Mouse (Mus musculus): ENCODE measurements around the gene Kcnab1. TPM values are rescaled to one million over a fixed set of nuclear protein-coding genes. Genes with fewer than 3 reads are reported as not detected.

Gene Kcnab1
- polyA plus RNA-seq, 1 experiment, result not detected

- H3K9ac ChIP-seq (ENCODE audit: low read depth, poor library complexity, severe bottlenecking), result no peak overlapping the region
- H3K4me3 ChIP-seq (ENCODE audit: low read depth, low read length), result no peak overlapping the region
- no peaks in the 10 kb centered on the region for H3K4me1 ChIP-seq (ENCODE audit: control insufficient read depth, insufficient read depth, low read length)
- H3K27ac ChIP-seq (ENCODE audit: insufficient read depth, low read length), result no peak overlapping the region
- TF ChIP-seq POLR2A (IDR thresholded peaks at IDR 0.05; ENCODE audit: insufficient read depth, low read length) (no peak), CTCF (IDR thresholded peaks at IDR 0.05; ENCODE audit: low read depth, low read length) (no peak), EP300 (IDR thresholded peaks at IDR 0.05; ENCODE audit: insufficient read depth, low read depth, low read length) (no peak)
- no peaks in the 10 kb centered on the region for H3K9me3 ChIP-seq (replicated peaks; ENCODE audit: control insufficient read depth, insufficient read depth, low read length, poor library complexity, severe bottlenecking)
- H3K36me3 ChIP-seq (ENCODE audit: control insufficient read depth, insufficient read depth, low read length, poor library complexity, severe bottlenecking), result no peaks in the 10 kb centered on the region
- no peaks in the 10 kb centered on the region for H3K27me3 ChIP-seq (ENCODE audit: control insufficient read depth, insufficient read depth, low read length, poor library complexity, severe bottlenecking)
Observed at GRCm38 (mm10) chr3:65230978-65231377, 121.8 kb downstream of the Kcnab1 start.

- H3K9ac ChIP-seq (ENCODE audit: low read depth, poor library complexity, severe bottlenecking), result no peak overlapping the region
- H3K36me3 ChIP-seq (ENCODE audit: control insufficient read depth, insufficient read depth, low read length, poor library complexity, severe bottlenecking), result no peaks in the 10 kb centered on the region
- H3K4me3 ChIP-seq (ENCODE audit: low read depth, low read length), result no peak overlapping the region
- no peaks in the 10 kb centered on the region for H3K4me1 ChIP-seq (ENCODE audit: control insufficient read depth, insufficient read depth, low read length)
- H3K27ac ChIP-seq (ENCODE audit: insufficient read depth, low read length), result no peak overlapping the region
- H3K9me3 ChIP-seq (replicated peaks; ENCODE audit: control insufficient read depth, insufficient read depth, low read length, poor library complexity, severe bottlenecking), result no peaks in the 10 kb centered on the region
- TF ChIP-seq CTCF (IDR thresholded peaks at IDR 0.05; ENCODE audit: low read depth, low read length) (no peak), EP300 (IDR thresholded peaks at IDR 0.05; ENCODE audit: insufficient read depth, low read depth, low read length) (no peak), POLR2A (IDR thresholded peaks at IDR 0.05; ENCODE audit: insufficient read depth, low read length) (no peak)
- H3K27me3 ChIP-seq (ENCODE audit: control insufficient read depth, insufficient read depth, low read length, poor library complexity, severe bottlenecking), result no peaks in the 10 kb centered on the region
Observed at GRCm38 (mm10) chr3:65231419-65232090, 122.4 kb downstream of the Kcnab1 start.

- Histone ChIP-seq H3K4me3 (ENCODE audit: low read depth, low read length) (no peak overlapping the region), H3K4me1 (ENCODE audit: control insufficient read depth, insufficient read depth, low read length) (no peaks in the 10 kb centered on the region)
Observed at GRCm38 (mm10) chr3:65249023-65249422, 139.8 kb downstream of the Kcnab1 start.

GRCm38 (mm10) chr3:65260521-65260920 lies 151.3 kb downstream of the Kcnab1 start:
- no peaks in the 10 kb centered on the region for H3K9me3 ChIP-seq (replicated peaks; ENCODE audit: control insufficient read depth, insufficient read depth, low read length, poor library complexity, severe bottlenecking)
- no peak overlapping the region for H3K4me3 ChIP-seq (ENCODE audit: low read depth, low read length)
- no peak overlapping the region for H3K9ac ChIP-seq (ENCODE audit: low read depth, poor library complexity, severe bottlenecking)
- no peak for TF ChIP-seq POLR2A (IDR thresholded peaks at IDR 0.05; ENCODE audit: insufficient read depth, low read length)
- TF ChIP-seq CTCF (IDR thresholded peaks at IDR 0.05; ENCODE audit: low read depth, low read length), result no peak
- H3K4me1 ChIP-seq (ENCODE audit: control insufficient read depth, insufficient read depth, low read length), result no peaks in the 10 kb centered on the region
- no peaks in the 10 kb centered on the region for H3K36me3 ChIP-seq (ENCODE audit: control insufficient read depth, insufficient read depth, low read length, poor library complexity, severe bottlenecking)
- H3K27me3 ChIP-seq (ENCODE audit: control insufficient read depth, insufficient read depth, low read length, poor library complexity, severe bottlenecking), result no peaks in the 10 kb centered on the region
- no peak overlapping the region for H3K27ac ChIP-seq (ENCODE audit: insufficient read depth, low read length)

More at GRCm38 (mm10) chr3:65249023-65249422, 139.8 kb downstream of the Kcnab1 start:
- no peaks in the 10 kb centered on the region; the same call in 1 of the 2 replicates for H3K27me3 ChIP-seq (ENCODE audit: control insufficient read depth, insufficient read depth, low read length, poor library complexity, severe bottlenecking)
- TF ChIP-seq POLR2A (IDR thresholded peaks at IDR 0.05; ENCODE audit: insufficient read depth, low read length), result no peak
- TF ChIP-seq EP300 (IDR thresholded peaks at IDR 0.05; ENCODE audit: insufficient read depth, low read depth, low read length), result no peak
- no peak for TF ChIP-seq CTCF (IDR thresholded peaks at IDR 0.05; ENCODE audit: low read depth, low read length)
- H3K36me3 ChIP-seq (ENCODE audit: control insufficient read depth, insufficient read depth, low read length, poor library complexity, severe bottlenecking), result no peaks in the 10 kb centered on the region
- no peak overlapping the region for H3K9ac ChIP-seq (ENCODE audit: low read depth, poor library complexity, severe bottlenecking)
- H3K9me3 ChIP-seq (replicated peaks; ENCODE audit: control insufficient read depth, insufficient read depth, low read length, poor library complexity, severe bottlenecking), result no peaks in the 10 kb centered on the region
- no peak overlapping the region for H3K27ac ChIP-seq (ENCODE audit: insufficient read depth, low read length)

DNA sequence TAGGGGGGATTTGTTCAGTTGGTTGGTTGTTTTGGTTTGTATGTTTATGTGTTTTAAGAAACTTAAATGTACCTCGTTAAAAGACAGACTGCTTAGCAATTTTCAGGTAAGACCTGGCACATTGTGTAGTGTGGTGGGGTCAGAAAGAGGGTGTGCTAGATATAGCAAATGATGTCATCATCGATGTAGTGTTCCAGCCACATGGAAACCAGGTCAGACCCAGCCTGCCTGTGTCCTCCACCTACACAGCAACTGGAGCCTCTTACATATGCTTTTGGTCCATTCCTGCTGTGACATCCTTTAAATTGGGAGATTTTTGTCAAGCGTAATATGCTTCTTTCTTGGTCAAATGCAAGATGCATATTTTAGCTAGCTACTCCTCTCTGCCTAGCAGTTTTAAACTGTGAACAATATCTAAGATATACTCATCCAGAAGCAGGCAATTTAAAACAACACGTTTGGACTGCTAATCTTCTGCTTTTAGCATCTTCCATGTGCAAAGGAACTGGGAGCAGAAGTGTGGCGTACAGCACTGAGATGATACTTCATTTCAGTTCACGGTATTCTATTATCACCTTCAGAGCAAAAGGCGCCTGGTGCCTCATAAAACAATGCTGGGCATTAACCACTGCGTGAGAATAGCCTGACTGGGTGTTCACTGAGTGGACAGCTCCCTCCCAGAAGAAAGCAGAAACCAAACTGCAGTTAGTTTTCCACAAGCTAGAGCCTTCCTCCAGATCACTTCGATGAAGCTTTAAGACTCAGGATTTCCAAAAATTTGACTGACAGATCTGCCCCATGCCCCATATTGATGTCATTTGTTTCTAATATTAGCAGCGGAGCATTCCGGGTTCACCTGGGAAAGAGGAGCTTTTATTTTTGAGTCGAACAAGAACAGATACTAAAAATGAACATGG lies 153.6 kb downstream of the Kcnab1 start:
- no peak overlapping the region for H3K4me3 ChIP-seq (ENCODE audit: low read depth, low read length)
- TF ChIP-seq EP300 (IDR thresholded peaks at IDR 0.05; ENCODE audit: insufficient read depth, low read depth, low read length) (no peak), CTCF (IDR thresholded peaks at IDR 0.05; ENCODE audit: low read depth, low read length) (no peak), POLR2A (IDR thresholded peaks at IDR 0.05; ENCODE audit: insufficient read depth, low read length) (no peak)
- H3K36me3 ChIP-seq (ENCODE audit: control insufficient read depth, insufficient read depth, low read length, poor library complexity, severe bottlenecking), result no peaks in the 10 kb centered on the region
- no peaks in the 10 kb centered on the region; the same call in 1 of the 2 replicates for H3K27me3 ChIP-seq (ENCODE audit: control insufficient read depth, insufficient read depth, low read length, poor library complexity, severe bottlenecking)
- H3K27ac ChIP-seq (ENCODE audit: insufficient read depth, low read length), result no peak overlapping the region
- H3K9ac ChIP-seq (ENCODE audit: low read depth, poor library complexity, severe bottlenecking), result no peak overlapping the region
- H3K4me1 ChIP-seq (ENCODE audit: control insufficient read depth, insufficient read depth, low read length), result no peaks in the 10 kb centered on the region
- no peaks in the 10 kb centered on the region for H3K9me3 ChIP-seq (replicated peaks; ENCODE audit: control insufficient read depth, insufficient read depth, low read length, poor library complexity, severe bottlenecking)

- Histone ChIP-seq H3K27me3 (ENCODE audit: control insufficient read depth, insufficient read depth, low read length, poor library complexity, severe bottlenecking) (no peaks in the 10 kb centered on the region), H3K4me1 (ENCODE audit: control insufficient read depth, insufficient read depth, low read length) (no peaks in the 10 kb centered on the region), H3K27ac (ENCODE audit: insufficient read depth, low read length) (no peak overlapping the region), H3K4me3 (ENCODE audit: low read depth, low read length) (no peak overlapping the region), H3K9me3 (replicated peaks; ENCODE audit: control insufficient read depth, insufficient read depth, low read length, poor library complexity, severe bottlenecking) (no peaks in the 10 kb centered on the region), H3K36me3 (ENCODE audit: control insufficient read depth, insufficient read depth, low read length, poor library complexity, severe bottlenecking) (no peaks in the 10 kb centered on the region), H3K9ac (ENCODE audit: low read depth, poor library complexity, severe bottlenecking) (no peak overlapping the region)
- TF ChIP-seq EP300 (IDR thresholded peaks at IDR 0.05; ENCODE audit: insufficient read depth, low read depth, low read length) (no peak), POLR2A (IDR thresholded peaks at IDR 0.05; ENCODE audit: insufficient read depth, low read length) (no peak), CTCF (IDR thresholded peaks at IDR 0.05; ENCODE audit: low read depth, low read length) (no peak)
Observed at GRCm38 (mm10) chr3:65273317-65273716, 164.1 kb downstream of the Kcnab1 start.
